Mouse (Mus musculus): ENCODE measurements at regions not wholly inside any gene's neighbourhood (a gene's known extent, or its start where the extent isn't known, plus 50 kb on each side); places are given as distances from the start of the nearest gene placed in this dataset.
"Not testable (repeated sequence)": the region's sequence is repeated elsewhere in the genome, so short reads cannot be mapped to it uniquely, and the experiment has no call there.

DNA sequence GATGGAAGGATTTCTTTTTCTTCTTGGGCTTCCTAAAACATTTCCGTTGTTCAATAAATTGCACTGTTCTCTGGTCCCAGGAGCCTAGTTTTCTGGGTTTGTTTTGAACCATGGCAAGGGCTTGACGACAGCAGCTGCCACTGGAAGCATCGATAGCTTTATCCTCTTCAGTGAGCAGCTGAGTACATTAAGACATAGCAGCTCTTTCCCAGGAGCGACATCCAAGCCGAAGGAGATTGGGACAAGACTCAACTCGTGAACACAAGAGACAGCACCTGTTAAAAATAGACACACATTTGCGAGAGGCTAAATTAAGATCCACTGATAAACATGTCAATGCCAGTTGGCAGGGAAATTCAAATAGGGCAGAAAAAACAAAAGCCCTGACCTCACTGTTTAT, 194.7 kb upstream of the Rhobtb1 start:
- in situ Hi-C loops (cut with MboI; ENCODE audit: low sequenced_read_pairs) = no loop called here

DNA sequence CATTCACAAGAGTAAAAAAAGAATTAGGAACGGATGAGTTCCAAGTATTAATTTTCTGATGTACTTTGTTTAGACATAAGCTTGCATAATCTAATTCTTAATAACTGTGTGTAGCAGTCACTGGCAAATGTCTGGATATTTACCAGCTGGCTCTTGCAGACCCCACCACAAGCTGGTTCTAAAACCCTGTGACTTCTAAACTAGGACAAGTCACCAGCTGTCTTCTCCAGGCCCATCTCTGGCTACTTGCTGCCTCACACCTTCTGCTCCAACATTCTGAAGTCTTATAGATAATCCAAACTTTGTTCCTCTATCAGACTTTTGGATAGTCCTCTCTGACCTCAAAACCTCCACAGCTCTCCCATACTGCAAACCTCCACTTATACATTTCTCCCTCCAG, 189.9 kb upstream of the Rhobtb1 start:
- in situ Hi-C loops (cut with MboI; ENCODE audit: low sequenced_read_pairs) = no loop called here

DNA sequence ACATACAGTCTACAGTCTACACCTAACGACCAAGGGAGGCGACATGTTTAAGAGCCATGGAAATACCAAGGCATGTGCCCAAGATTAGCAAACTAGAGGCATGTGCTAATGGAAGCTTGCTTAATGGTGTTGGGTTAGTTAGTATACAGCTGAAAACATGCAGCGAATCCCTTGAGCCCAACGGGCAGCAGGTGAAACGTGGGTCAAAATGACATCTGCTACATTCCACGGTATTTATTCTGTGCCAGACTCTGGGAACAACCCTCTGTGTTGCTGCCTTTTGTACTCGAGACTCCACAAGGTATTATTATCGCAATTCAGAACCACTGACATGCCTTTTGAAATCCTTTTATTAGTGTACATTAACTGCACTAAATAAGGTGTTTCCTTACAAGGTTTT, 188.1 kb upstream of the Rhobtb1 start:
- in situ Hi-C loops (cut with MboI; ENCODE audit: low sequenced_read_pairs) = no loop called here

DNA sequence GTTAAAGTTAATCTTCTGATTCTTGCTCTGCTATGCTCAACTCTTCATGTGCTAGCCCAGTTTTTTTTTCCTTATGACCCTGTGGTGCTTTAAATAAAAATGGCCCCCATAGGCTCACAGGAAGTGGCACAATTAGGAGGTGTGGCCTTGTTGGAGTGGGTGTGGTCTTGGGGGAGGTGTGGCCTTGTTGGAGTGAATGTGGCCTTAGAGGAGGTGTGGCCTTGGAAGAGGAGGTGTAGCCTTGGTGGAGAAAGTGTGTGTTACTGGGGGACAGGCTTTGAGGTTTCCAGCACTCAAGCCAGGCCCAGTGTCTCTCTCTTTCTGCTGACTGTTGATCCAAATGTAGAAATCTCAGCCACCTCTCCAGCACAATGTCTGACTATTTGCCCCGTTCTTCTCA, 186.0 kb upstream of the Rhobtb1 start:
- in situ Hi-C loops (cut with MboI; ENCODE audit: low sequenced_read_pairs) = no loop called here

DNA sequence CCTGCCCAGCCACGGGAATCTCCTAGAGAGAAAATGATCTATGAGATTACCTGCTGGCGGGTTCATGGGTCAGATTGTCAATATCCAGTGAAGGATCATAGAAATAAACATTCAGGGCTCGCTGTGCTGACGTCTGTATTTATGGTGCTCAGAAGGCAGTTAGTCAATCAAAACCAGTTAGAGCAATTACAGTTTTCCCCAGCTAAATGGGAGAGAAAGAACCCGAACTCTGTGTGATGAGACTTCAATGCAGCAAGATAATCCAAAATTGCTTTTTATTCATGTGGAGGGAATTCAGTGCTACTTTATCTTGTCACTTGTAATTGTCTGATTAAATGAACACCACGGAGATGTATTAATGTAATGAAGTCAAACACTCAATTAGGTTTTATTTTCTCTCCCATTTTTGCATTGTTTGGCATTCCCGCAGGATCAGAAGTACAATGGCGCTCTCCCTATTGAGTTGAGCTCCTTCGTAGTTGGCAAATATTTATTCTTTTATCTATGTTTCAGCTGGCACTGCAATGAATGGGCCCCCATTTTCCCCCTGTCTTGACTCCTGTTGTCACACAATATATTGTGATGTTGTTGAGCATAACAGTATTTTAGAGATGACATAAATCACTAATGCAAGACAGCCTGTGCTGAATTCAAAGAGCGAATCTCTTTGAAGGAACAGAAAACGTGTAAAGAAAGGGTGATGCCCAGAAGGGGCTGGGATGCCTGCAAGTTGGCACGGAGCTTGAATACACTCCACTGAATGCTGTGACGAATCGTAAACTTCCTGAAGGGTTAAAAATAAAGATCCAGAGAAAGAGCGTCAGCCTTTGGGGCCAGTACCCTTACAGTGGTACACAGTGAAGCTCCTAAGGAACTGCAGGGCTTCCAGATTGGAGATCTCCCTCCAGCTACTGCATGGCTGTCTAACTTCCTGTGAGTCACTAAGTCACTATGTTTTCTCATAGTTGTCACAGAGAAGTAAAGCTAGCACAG, 183.0 kb upstream of the Rhobtb1 start:
- in situ Hi-C loops (cut with MboI; ENCODE audit: low sequenced_read_pairs) = no loop called here

DNA sequence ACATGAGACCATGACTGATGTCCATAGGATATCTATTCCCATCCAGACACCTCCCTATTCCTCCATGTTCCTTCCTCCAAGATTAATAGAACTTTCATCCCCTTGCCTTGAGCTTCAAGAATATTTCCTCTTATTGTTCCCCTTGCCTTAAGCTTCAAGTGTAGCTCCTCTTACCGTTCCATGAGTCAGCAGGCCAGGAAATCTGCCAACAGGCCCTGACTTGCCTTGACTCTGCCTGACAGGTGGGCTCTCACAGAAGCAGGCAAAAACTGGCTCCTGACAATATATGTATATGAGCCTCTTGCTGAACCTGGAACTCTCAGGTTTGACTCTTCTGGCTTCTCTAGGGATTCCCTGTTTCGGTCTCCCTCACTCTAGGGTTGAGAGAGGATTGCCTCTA, 180.7 kb upstream of the Rhobtb1 start:
- in situ Hi-C loops (cut with MboI; ENCODE audit: low sequenced_read_pairs) = no loop called here

DNA sequence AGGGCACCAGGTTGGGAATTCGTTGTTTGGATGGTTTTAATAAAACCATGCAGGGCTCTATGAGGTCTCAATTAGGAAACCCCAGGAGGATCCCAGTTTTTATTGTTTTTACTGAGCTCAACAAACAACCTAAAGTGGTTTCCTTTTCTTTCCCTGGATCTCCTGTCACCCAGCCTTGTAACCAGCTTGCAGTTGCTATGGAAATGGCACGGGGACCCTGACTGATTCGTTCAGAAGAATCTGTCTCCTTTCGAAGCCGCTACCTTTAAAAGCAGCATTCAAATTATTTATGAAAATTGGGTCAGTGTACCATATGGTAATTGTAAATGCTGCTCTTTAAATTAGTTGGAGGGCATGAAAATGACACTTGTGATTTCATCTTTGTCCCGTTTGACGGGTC, 176.5 kb upstream of the Rhobtb1 start:
- in situ Hi-C loops (cut with MboI; ENCODE audit: low sequenced_read_pairs) = no loop called here

DNA sequence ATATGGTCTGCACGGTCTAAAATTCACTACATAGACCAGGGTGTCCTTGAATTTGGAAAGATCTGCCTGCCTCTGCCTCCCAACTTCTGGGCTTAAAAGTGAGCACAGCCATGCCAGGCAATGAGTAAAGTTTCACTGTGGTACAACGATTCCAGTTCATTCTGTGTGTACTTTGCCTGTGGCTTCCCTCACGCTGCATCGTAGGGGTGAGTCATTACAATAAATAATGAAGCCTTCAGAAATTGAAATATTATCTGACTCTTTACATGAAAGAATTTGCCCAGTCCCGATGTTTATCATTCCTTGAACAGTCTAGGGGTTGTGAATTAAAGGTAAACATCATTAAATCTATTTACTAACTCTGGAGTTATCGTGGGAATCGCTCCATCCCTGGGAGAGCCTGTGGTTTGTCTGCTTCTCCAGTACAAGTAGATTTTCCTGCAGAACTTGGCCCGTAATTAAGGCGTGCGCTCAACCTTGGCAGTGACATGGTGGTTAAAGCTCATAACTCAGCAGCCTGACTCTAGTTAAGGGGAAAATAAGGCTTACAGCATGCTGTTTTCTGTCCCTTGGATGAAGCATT, 174.7 kb upstream of the Rhobtb1 start:
- in situ Hi-C loops (cut with MboI; ENCODE audit: low sequenced_read_pairs) = no loop called here

DNA sequence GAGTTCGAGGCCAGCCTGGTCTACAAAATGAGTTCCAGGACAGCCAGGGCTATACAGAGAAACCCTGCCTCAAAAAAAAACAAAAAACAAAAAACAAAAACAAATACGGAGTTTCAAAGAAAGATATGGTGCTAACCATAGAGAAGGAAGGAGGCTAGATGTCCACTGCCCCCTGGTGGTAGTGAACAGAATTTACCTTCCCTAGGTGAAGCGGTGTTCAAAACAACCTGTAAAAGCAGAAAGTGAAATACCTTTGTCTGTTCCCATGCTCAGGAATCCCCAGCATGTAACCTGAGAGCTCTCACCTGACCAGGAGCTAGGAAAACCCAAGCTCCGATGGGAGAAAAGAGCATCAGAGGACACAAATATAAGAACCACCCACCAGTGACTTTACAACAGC, 173.1 kb upstream of the Rhobtb1 start:
- in situ Hi-C loops (cut with MboI; ENCODE audit: low sequenced_read_pairs) = no loop called here

DNA sequence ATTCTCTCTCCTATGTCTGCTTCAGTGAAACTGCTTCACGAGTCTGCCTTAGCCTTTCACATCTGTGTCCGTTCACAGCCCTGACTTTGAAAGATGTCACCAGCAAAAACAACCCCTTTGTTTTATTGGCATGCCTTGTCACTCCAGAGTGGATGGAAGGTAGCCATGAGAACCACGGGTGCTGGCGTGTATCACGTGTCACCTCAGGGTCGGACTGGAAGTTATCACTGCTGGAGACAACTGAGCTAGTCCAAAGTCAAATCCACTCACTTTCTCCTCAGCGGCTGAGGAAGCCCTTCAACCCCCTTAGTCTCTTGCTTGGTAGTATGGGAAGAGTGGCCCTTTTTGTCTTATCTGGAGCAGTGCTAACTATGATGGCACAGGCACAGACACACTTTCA, 171.3 kb upstream of the Rhobtb1 start:
- in situ Hi-C loops (cut with MboI; ENCODE audit: low sequenced_read_pairs) = no loop called here

DNA sequence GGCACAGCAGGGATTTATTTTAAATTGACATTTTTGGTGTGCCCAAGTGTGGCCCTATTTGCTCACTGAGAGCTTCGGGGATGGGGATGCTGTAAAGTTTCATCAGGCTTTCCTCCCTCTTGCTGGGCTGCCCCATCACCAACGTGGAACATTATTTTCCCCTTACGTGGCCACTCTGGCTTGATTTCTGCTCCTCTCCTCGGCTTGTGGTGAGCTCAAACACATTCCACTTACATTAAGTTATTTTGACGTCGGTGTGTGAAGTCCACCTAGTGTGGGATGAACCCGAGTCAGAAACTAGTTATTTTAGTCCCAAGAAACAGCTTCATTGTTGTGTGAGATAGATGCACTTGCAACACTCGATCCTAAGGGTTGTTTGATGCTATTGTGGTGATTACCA, 168.9 kb upstream of the Rhobtb1 start:
- in situ Hi-C loops (cut with MboI; ENCODE audit: low sequenced_read_pairs) = no loop called here

DNA sequence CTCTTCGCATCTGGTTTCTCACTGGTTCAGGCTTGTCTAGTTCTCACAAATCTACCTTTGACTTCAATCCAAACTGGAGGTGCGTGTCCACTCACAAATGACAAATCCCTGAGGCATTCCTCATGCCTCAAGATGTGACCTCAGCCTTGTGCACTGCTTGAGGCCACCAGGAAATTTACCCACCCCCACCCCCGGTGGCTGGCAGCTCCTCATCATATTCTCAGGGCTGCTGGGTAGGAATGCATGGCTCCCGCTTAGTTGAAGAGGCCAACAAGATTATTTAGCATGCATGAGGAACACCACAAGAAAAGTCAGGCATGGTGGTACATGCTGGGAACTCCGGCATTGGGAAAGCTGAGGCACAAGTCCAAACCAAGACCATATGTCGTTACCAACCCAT, 160.7 kb upstream of the Rhobtb1 start:
- in situ Hi-C loops (cut with MboI; ENCODE audit: low sequenced_read_pairs) = no loop called here

DNA sequence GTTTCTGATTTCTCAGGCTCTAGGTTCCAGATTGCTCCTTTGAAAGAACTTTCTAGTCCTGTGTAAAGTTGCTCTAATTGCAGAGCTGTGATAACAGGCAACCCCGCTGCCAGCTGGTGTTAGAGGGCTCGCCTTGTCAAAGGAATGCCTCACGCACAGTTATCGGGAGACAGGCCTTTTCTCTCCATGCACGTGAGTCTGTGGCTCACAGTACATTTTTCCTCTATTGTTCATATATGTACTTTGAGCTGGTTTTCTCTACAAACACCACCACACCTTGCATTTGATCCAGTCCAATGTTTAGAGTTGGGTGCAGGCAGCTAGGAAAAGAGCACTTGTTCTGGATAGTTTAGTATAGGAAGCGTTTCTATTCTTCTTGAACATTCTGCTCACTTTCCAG, 151.6 kb upstream of the Rhobtb1 start:
- in situ Hi-C loops (cut with MboI; ENCODE audit: low sequenced_read_pairs) = no loop called here

DNA sequence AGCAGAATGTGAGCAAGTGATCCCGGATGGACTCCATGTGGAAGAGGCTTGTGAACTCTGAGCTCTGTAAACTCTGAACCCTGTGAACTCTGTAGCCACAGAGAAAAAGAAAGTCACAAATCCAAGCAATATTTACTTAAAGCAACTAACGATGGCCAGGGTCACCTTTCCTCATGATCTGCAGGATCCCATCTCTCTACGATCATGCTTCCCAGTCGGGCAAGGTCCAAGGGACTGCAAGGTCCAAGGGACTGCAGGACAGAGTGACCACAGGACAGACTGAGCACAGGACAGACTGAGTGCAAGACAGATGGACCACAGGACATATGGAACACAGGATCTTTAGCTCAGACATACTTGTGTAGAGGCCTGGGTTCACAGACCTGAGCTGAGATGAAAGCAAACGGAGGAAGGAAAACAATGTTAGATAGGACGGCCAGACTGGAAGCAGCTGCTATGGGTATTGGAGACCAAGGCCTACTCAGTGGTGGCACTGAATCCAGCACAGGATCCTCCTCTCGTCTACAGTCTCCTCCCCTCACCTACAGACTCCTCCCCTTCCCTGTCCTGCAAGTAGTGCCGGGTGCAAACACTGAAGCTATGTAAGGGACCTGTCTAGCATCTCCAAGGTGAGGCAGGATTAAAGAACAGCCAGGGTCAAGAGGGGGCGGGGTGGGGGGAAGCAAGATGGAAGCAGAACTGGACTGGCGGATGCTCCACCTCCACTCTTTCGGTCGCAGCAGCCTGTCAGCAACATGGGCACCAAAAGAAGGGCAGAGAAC, 149.4 kb upstream of the Rhobtb1 start:
- in situ Hi-C loops (cut with MboI; ENCODE audit: low sequenced_read_pairs) = no loop called here

DNA sequence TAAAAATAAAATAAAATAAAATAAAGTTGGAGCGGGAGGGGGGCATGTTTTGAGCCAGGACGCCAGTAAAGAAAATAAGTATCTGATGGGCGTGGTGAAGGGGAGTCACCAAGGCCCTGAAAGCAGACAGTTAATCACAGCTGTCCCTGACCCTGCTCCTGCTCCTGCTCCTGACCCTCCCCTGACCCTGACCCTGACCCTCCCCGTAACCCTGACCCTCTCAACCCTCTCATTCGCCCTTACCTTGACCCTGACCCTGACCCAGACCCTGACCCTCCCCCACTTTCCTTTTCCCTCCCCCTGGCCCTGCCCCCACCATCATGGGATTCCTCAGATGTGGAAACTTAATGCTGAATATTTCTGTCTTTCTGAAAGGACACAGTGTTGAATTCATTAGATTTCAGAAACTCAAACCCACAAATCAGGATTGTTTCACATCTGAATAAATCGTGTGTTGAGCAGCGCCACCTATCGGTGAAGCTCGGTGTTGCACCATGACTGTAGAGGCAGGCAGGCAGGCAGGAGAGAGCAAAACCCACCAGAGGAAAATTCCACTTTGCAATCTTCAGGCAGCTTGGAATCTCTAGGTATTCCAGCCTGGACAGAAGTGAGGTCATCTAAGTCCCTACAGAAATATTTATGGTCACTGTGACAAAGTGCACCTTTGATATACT, 145.9 kb upstream of the Rhobtb1 start:
- in situ Hi-C loops (cut with MboI; ENCODE audit: low sequenced_read_pairs) = no loop called here

DNA sequence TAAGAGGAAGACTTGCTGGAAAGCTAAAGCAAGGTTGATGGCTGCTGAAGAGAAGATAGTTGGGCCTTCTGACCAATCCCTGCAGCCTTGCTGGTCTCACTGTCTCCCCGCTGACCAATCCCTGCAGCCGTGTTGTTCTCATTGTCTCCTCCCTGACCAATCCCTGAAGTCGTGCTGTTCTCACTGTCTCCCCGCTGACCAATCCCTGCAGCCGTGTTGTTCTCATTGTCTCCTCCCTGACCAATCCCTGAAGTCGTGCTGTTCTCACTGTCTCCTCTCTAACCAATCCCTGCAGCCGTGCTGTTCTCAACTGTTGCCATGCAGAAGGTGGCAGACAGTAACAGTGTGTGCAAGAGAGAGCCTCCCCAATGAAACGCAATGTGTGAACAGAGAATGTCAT, 142.6 kb upstream of the Rhobtb1 start:
- in situ Hi-C loops (cut with MboI; ENCODE audit: low sequenced_read_pairs) = not testable (repeated sequence)

DNA sequence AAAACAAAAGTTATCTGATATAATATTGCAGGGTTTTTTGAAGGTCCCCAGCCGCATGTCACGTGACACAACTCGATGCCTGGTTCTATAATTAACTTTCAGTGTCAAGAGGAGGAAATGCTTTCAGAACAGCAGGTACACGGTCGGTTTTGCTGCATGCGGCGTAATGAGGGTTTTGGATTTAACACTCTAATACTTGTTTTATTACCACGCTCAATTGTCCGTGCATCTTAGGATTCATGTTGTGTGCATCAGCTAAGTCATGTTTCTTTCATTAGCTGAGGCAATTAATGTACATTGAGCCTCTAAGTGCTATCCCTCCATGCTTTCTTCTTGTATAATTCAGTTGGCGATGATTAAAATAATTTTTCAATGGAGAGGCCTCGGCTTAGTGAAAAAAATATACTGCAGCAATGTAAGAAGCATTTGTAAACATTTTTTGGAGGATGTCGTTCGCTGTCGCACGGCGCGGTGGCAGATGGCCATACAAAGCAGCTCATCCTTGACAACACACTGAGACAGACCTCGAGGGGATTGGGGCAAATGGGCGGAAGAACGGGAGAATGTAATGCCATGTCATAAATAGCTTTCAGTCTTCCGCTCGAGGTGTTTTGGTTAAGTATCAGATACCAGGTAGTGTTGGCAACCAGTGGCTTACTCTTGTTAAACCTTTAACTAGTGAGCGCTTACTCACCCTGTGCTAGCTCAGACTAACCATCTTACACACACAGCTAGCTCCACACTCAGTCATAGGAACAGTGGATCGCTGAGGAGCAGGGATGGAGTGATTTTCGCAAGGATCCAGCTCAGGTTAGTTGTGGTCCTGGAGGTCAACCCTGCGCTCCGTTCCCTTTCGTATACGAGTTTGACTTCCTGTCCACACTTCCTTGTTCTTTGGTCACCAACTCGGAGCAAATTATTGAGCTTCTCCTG, 130.2 kb upstream of the Rhobtb1 start:
- in situ Hi-C loops (cut with MboI; ENCODE audit: low sequenced_read_pairs) = no loop called here

DNA sequence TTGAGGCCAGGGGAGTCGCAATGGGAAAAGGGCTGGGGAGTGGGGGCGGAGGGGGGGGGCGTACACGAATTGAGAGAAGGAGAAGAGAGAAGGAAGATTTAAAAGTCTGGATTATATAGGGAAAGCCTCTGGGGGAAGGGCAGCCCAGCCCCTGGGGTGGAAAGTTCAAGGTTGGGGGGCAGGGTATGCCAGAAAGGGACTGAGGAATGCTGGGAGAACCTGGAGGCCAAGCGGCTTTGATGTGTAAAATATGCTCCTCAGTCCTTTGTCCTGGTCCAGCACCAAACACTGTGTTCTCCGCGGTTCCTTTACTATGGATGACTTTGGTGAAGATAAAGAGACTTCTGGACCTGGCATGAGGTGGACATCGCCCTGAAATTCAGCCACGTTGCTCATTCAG, 117.8 kb upstream of the Rhobtb1 start:
- in situ Hi-C loops (cut with MboI; ENCODE audit: low sequenced_read_pairs) = no loop called here

DNA sequence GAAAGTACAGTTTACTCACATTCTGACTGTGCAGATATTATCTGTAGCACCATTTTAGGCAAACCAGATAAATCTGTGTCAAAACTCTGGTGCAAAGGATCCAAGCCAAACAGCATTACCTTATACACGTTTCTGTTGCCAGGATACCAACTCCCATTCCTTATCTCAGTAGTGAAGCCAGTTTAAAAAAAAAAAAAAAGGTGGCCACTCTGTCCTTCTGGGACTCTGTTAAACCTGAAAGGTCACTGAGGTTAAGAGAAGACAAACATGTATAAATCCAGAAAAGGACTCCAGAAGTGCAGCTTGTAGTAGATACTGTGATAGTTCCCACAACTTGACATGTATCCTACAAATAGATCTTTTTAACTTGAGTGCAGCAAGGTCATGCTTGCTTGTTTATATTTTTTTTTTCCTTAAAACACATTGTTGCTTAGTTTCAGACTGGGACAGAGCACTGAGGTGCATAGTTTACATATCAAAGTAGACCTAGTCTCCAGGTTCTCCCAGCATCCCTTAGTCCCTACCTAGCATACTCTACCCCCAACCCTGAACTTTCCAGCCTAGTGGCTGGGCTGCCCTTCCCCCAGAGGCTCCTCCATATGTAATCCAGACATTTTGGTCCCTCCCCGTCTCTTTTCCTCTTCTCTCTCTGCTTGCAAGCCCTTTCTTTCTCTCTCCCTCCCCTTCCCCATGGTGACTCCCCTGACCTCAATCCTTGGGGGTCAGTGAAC, 116.7 kb upstream of the Rhobtb1 start:
- in situ Hi-C loops (cut with MboI; ENCODE audit: low sequenced_read_pairs) = no loop called here

All from CH12F3 (cell line).